Mouse (Mus musculus) liver, adult (tissue): ENCODE measurements around the gene Ptgir.

ENCODE experiments used
- GATA4 ChIP-seq: IDR thresholded peaks from 2 replicates; pipeline ENCODE4 v1.6.1; 2014; ENCODE audit warnings: mild to moderate bottlenecking, low read length; ENCODE audit not compliant: insufficient replicate concordance

Ptgir gene

GRCm38 (mm10) chr7:16906281-16906680 lies at the start of gene Ptgir:
Gene Ptgir, plus strand, starts transcription at chr7:16906490.
- TF ChIP-seq GATA4: no peak

DNA sequence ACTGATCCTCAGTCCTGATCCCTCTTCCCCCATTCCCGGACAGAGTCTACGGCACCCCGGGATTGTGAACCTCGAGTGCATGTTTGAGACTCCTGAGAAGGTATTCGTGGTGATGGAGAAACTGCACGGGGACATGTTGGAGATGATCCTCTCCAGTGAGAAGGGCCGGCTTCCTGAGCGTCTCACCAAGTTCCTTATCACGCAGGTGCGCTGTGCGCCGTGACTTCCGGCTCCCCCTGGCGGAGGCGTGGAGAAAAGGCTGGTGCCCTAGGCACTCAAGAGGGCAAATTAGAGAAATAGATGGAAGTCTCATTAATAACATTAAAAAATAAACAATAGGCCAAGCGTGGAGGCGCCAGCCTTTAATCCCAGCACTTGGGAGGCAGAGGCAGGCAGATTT lies 48.0 kb upstream of the Ptgir start:
- peak; percentile 25; the same call in 1 of the 2 replicates for TF ChIP-seq GATA4

DNA sequence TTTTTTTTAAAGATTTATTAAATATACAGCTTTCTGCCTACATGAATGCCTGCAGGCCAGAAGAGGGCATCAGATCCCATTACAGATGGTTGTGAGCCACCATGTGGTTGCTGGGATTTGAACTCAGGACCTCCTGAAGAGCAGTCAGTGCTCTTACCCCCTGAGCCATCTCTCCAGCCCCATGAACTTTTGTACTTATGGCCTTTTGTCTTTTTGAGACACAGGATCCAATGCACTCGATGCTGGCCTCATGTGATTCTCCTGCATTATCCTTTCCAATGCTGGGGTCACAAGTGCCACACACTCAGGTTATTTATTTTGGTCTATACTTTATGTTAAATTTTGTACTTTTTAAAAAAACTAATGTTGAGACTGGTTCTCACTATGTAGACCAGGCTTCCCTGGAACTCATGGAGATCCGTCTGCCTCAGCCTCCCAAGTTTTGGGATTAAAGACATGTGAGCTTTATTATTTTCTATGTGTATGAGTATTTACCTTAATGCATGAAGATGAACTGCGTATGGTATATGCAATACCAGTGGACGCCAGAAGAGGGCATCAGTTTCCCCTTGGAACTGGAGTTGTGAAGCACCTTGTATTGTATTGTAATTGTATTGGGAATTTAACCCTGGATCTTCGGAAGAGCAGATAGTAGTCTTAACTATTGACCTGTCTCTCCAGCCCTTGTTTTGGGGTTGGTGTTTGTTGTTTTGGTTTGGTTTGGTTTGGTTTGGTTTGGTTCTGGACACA lies 46.2 kb upstream of the Ptgir start:
- TF ChIP-seq GATA4: no peak

DNA sequence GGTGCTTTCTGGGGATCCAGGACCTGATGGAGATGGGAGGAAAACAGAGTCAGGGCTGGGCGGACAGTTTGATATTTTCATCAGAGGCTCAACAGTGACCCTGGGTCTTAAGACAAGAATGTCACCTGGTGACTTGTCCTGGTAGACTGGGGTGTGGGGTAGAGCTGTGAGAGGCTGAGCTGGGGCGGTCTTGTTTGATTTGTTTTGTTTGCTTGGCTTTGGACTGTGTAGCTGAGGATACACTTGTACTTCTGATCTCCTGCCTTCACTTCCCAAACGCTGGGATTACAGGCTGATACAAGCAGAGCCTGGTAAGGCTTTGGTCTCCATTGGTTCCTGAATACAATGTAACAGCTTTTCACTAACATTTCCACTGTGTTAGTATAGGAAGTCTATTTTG lies 38.8 kb upstream of the Ptgir start:
- no peak for TF ChIP-seq GATA4

DNA sequence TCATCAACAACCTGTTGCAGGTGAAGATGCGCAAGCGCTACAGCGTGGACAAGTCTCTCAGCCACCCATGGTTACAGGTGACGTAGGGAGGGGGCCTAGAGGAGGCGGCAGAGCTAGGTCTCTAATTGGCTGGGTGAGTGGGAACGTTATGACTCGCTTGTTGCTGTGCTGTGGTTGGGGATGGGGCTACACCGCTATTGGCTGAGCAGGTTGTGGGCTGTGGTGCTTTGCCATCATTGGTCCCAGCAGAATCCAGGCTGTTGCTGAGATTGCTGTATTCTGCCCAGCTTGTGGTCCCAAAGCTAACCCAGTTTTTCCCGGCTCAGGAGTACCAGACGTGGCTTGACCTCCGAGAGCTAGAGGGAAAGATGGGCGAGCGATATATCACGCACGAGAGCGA lies 36.8 kb upstream of the Ptgir start:
- TF ChIP-seq GATA4: no peak

GRCm38 (mm10) chr7:16871600-16871999 lies 34.7 kb upstream of the Ptgir start:
- TF ChIP-seq GATA4: no peak

DNA sequence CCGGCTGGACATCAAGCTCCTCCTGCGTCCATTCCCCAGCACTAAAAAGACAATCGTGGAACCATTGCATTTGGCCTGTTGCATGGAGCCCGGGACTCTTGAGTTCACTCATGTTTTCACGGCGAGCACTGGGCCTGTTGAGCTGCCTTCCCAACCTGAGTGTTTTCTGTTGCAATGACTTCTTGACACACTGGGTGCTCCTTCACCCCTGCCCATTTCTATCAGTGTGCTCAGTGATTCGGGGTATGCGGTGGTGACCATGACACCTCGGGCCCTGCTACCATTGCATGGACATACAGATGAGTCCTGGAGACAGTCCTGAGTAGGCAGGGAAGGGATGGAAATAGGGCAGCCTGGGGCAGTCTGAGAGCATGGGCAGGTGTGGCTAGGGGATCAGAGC lies 33.8 kb upstream of the Ptgir start:
- TF ChIP-seq GATA4: no peak

- TF ChIP-seq GATA4: no peak
Measured at GRCm38 (mm10) chr7:16873392-16873791, 32.9 kb upstream of the Ptgir start.

DNA sequence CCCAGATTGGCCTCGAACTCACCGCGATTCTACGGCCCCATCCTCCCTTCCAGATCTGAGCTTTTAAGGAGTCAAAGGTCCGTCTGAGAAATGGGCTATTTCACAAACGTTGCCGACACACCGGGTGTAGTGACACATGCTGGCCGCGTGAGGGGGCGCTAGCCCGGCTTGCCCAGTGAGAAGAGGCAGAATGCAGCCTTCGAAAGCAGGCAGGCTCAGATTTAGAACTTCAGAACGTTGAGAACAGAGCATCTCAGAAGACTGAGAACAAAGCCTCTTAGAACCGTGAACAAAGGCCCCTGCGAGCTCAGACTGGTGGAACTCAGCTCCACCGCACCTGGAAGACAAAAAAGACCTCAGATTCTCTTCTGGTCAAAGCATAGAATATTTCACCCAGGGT lies 32.1 kb upstream of the Ptgir start:
- TF ChIP-seq GATA4: no peak

DNA sequence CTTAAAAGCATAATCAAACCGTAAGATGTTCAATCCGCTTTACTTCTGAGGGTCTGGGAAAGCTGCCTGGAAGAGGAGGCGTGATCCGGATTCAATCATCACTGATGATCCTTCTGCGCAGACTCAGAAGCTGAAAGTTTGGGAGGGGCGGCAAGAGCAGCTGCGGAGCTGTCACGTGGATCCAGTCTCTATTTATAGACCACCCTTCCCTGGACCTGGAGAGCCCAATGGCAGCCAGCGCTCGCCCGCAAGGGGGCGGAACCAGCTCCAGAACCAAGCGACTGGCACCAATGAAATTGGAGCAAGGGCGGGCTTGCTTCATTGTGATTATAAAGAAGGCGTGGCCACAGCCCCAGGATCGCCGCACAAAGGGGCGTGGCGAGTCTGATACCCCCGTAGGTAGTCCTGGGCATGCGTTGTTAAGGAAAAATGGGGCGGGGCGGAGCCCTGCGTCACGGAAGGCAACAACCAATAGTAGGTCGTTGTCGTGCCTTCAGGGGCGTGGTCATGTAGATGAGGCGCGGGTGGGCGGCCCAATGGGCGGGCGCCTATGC lies 31.5 kb upstream of the Ptgir start:
- TF ChIP-seq GATA4: peak; percentile 62; the same call in 1 of the 2 replicates

GRCm38 (mm10) chr7:16875310-16875325 lies 31.2 kb upstream of the Ptgir start, which contains the start of gene Dact3:
Gene Dact3, plus strand, starts transcription at chr7:16875317.
- no peak for TF ChIP-seq GATA4

DNA sequence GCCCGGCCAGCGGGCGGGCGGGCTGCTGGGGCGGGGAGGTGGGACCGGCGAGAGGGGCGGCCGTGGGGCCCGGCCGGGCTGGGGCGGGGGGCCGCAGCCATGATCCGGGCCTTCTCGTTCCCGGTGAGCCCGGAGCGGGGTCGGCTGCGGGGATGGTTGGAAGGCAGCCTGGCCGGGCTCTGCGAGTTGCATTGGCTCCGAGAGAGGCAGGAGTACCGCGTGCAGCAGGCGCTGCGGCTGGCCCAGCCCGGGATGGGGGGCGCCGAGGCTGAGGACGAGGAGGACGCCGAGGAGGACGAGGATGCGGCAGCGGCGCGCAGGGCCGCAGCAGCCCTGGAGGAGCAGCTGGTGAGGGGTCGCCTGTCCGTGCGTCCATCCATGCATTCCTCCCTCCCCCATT lies 31.0 kb upstream of the Ptgir start:
- no peak for TF ChIP-seq GATA4

DNA sequence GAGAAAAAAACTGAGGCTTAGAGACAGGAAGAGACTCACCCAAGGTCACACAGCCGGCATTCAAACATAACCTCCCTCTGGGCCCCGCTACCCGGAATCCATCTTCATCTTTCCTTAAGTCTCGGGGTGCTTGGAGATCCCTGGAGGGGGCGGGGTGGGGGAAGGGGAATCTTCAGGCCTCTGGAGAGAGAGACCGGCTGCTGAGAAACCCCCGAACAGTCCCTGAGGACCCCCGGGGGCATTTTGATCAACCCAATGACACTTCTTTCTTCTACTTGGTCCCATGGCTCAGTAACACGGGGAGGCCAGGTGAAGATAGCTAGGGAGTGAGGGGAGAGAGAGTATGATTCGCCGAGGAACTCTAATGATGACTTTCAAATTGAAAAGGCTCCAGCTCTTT lies 30.3 kb upstream of the Ptgir start:
- TF ChIP-seq GATA4: no peak

- no peak for TF ChIP-seq GATA4
Measured at GRCm38 (mm10) chr7:16876608-16877007, 29.7 kb upstream of the Ptgir start.

DNA sequence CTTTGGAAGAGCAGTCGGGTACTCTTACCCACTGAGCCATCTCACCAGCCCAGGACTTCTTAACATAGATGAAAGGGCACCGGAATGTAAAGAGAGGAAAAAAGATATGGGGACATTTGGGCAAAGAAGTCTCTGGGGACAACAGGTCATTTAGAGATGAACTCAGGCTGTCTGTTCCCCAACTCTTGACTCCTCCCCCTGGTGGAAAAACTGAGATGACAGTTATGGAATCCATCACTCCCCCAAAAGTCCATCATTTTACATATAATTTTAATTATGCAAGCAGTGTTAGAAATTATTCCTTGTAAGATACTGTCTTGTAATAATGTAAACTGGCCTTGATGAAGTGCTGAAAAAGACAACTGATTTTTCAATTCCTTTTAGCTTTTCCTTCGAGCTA lies 28.6 kb upstream of the Ptgir start:
- no peak for TF ChIP-seq GATA4

DNA sequence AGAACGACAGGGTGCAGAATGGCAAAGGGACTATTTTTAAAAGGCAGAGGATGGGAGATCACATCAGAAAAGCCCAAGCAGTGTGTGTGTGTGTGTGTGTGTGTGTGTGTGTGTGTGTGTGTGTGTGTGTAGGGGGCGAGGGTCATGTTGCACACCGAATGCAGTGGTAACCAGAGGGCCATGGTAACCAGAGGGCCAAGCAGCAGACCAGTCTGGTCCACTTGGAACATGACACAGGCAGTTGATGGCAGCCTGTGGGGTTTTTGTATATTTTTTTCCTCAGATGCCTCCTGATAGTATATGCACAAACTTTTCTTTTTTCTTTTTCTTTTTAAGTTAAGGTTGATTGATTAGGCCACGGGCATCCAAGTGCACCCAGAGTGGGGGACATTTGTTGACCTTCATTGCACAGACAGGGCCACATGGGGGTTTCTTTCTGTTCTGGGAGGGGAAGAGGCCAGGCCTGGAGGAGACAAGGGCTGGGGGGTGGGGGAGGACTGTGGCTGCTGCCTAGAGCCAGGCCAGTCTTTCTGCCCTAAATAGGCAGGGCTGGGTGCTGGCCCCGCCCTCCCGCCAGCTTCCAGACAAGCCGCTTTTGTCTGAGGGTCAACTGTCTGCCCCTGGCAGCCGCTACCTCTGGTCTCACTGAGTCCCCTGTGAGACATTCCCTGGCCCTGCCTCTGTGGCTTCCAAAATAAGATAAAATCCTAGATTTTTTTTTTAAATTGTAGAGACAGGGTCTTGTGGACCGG lies 26.3 kb upstream of the Ptgir start:
- TF ChIP-seq GATA4: no peak

- no peak for TF ChIP-seq GATA4
Measured at GRCm38 (mm10) chr7:16880615-16881014, 25.7 kb upstream of the Ptgir start.

DNA sequence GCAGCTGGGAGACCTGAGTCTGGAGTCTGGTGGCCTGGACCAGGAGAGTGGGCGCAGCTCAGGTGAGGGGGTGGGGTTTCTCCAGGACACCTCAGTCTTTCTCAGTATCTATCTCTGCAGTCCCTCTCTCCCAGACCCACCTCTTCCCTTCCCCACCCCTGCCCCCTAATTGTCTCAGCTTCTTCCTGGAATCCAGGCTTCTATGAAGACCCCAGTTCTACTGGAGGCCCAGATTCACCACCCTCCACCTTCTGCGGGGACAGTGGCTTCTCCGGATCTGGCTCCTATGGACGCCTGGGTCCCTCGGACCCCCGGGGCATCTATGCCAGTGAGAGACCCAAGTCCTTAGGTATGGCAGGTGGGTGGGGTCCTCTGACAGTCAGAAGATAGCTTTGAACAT lies 23.1 kb upstream of the Ptgir start:
- TF ChIP-seq GATA4: no peak

GRCm38 (mm10) chr7:16884334-16884733 lies 22.0 kb upstream of the Ptgir start:
- TF ChIP-seq GATA4: no peak
